Mouse (Mus musculus): ENCODE data around the gene Gm2115.

Gene Gm2115

DNA sequence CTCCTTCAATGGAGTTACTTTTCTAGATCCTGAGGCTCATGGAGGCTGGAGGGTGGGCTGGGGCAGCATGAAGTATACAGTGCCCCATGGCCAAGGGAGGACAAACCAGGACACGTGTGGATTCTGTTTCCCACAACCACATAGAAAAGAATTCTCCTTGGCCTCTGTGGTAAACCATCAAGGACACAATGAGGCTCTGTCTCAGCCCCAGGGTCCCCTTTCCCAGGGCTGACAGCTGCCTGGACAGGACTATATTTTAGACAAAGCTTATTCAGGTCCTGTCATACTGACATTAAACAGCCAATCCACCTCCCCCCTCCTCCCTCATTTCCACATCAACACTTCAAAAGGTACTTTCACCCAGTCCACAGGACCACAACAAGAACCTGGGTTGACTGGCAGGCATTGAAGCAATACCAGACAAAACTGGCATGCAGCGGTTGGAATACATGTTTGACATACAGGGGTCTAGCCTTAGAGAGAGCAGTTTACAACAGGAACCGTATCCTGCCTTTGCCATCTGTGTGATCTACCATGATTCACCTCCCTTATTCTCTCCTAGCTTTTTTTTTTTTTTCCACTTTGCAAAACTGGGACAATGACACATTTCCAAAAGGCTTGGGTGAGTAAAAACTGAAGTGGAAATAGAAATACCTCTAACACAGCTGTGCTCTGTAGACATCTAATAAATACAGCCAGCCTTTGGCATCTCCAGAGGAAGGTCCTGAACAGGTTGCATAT, 57.8 kb downstream of the Gm2115 start:
- DNase-seq (ENCODE audit: low read depth) = no peak

DNA sequence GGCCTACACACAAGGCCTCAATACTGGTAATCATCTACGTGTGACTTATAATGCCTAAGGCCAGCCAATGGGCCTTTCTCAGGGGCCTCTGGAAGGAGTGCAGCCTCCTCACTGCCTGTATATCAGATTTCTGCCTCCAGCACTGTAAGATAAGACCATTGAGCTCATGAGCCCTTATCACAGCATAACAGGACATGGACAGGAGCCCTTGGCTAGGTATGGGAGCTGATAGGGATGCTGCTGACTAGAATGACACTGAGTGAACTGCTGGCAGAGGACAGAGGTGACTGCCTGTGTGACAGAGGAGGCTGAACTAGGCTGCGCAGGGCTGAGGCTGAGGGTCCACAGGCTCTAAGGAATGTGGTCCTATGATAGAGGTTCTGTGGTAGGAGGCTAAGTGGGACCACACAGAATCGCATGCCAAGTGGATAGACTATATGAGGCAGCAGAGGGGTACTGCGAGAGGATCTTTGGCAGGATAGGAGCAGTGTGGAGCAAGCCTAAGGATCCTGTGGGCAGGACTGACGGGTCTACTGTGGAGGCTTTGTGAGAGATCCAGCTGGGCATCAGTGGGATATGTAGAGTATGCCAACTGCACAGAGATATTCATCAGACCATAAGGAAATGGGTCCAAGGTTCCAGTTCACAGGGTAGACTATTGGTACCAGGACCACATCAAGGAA, 58.5 kb downstream of the Gm2115 start:
- no peak for DNase-seq (ENCODE audit: low read depth)

DNA sequence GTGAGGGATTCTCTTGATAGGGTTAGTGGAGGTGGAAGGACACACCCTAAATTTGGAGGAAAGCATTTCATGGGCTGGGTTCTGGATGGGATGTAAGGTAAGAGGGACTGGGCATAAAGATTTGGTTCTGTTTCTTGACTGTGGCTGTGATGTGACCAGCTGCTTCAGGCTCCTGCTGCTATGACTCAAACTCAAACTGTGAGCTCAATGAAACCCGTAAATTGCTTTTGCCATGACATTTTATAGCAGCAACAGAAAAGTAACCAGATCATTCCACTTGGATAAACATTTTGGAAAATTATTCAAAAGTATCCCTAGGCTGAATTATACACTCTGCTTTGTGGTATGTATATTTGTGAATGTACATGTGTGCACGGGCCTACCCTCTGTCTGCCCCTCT, 61.9 kb downstream of the Gm2115 start:
- DNase-seq (ENCODE audit: low read depth) = no peak

- no peak for DNase-seq (ENCODE audit: low read depth)
Observed at GRCm38 (mm10) chr7:84591347-84591746, 62.6 kb downstream of the Gm2115 start.

DNA sequence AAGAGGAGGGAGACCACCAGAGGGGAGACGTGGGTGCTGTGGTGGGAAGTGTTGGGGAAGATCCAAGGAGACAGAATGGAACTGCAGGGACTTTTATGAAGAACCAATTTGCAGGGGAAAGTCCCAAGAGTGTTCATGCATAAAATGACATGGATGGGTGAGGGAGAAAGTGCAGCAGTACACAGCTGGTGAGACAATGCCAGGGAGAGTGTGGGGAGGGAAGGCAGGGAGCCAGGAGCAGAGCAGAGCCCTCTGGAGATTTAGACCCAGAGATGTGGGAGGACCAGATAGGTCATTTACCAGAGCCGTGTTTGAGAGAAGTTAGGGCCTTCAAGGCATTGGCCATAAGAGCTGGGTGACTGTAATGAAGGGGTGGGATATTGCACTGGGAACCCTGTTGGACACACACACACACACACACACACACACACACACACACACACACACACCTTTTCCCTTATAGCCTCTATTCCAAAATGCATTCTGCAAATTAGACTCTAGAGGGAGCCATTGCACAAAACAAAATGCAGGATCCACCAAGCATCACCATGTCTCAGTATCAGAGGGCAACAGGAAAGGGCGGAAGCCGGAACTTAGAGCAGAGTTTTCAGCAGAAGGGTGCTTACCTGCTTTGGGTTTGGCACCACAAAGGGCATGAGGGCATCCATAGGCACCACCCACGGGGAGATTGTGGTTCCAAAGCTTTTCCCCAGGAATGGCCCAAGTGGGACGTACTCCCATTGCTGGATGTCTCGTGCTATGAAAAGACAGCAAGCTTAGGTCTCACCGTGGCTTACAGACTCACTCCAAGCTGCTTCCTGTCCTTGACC, 65.5 kb downstream of the Gm2115 start:
- peak; percentile 80 for DNase-seq (ENCODE audit: low read depth)

DNA sequence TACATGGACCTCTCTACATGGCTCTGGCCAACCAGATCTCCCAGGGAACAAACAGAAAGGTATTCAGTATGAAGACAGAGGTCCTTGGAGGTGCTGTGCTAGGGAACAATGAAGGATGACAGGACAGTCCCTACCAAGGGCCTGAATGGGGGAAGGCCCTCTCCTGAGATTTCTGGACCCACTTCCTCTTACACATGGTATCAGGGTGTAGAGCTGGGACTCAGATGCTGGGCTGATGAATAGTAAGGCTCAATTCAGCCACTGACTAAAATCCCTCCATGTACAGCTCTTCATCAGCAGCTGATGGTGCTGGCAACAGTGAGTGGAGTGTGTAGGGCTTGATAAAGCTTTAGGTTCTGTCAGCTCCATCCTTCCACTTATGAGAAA, 66.2 kb downstream of the Gm2115 start:
- no peak for DNase-seq (ENCODE audit: low read depth)

- no peak for DNase-seq (ENCODE audit: low read depth)
Observed at GRCm38 (mm10) chr7:84596002-84596401, 67.2 kb downstream of the Gm2115 start.

DNA sequence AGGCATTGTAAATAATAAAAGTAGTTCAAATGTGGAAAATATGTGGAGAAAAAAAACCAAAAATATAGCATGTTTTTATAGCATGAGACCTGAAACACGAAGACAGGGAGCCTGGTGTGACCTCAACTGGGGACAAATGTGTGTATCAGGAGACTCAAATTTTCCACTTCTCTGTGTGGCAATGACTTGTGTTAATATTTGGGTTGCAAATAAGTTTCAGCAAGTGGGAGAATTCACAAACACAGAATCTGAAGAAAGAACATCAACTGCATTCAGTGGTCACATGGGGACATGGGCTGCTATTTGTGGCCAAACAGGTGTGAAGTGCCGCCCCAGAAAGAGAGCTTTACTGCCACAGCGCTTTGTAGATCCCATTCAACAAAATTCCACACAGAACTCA, 67.9 kb downstream of the Gm2115 start:
- DNase-seq (ENCODE audit: low read depth) = no peak

GRCm38 (mm10) chr7:84600631-84601030, 71.9 kb downstream of the Gm2115 start:
- DNase-seq (ENCODE audit: low read depth) = no peak

GRCm38 (mm10) chr7:84601331-84601730, 72.6 kb downstream of the Gm2115 start:
- no peak for DNase-seq (ENCODE audit: low read depth)

GRCm38 (mm10) chr7:84604501-84604900, 75.7 kb downstream of the Gm2115 start:
- DNase-seq (ENCODE audit: low read depth) = peak; percentile 72

DNA sequence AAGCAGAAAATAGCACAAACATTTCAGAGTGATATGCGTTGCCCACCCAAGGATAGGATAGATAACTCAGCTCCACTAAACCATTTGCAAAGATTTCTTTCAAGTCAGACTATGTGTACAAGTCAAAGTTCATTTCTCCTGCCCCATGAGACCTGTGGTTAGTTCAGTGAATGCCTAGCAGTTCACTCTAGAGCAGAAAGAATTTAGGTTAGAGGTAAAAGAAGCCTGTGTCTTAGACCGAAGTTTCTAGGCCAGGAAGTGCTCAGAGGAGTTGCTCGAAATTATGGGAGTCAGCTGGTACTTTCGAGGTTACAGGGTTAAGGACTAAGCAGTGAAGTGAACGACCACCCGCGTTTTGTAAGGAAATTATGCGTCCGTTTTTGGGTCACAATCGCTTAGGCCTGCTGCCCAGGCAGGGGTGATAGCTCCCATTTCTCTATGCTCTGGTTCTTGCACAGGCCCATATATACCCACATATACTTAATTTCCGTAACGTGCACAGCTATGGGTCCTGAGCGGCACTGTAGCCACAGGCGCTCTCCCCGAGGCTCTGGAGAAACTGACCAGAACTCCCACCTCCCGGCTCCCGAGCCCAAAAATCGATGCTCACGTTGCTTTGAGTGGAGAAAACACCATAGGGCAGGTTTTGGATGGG, 76.4 kb downstream of the Gm2115 start:
- peak; percentile 6 for DNase-seq (ENCODE audit: low read depth)

GRCm38 (mm10) chr7:84605704-84606292, 77.0 kb downstream of the Gm2115 start:
- DNase-seq (ENCODE audit: low read depth) = no peak

DNA sequence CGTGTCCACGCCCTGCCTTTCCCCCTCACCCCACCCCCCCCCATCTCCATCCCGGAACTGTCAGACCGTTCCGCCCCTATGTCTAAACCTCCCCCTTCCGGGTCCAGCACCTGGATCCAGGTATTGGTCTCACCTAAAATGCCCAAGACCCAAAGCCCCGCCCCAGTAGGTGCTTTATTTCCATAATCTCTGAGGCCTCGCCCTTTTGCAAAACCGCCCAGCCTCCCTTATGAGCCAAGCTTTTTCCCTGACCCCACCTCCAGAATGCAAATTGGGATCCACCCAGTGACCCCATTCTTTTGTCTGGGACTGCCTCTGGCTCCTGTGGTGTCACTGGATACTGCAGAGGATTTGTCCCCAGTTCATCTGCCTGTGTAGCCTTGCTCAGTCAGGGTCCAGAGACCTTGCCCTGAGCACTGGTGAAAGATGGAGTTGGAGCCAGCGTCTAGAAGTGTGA, 77.6 kb downstream of the Gm2115 start, which contains the start of gene Fah:
Gene Fah, minus strand, starts transcription at position 430 of the 457 bp plus-strand sequence.
- DNase-seq (ENCODE audit: low read depth) = no peak

GRCm38 (mm10) chr7:84611609-84612008, 82.9 kb downstream of the Gm2115 start:
- no peak for DNase-seq (ENCODE audit: low read depth)

DNA sequence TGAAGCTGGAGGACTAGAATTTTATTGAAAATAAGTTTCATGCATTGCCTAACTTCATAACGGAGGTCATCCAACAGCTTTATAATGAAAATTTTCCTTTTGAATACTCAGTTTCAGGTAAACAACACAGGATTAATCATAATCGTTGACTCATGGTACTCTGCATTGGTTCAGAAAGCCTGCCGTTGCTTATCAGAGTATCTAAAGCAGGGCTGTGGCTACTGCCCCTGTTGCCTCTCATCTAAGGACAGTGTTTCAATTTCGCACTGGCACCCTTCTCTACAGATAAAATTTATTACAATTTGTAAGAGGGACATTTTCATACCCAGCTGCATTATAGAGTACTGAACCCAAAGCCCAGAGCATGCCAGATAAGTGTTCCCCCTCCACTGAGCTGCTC, 83.7 kb downstream of the Gm2115 start:
- DNase-seq (ENCODE audit: low read depth) = peak; percentile 50

DNA sequence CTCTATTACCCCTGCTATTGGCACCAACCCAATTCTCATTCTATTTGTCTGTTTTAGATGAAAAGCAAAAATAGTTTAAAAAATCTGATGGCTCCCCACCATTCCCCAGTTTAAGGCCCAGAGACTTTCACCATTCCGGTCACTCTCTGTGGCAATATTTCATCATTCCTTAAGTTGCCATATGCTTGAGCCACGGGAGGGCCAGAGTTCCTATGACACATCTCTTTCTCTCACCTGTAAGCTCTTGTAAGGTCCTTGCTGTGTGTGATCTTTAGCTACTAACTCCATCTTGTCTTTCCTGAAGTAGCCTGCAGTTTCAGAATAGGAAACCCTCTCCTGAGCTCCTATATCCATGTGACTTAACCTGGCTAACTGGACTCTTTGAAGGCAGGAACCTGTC, 90.2 kb downstream of the Gm2115 start:
- no peak for DNase-seq (ENCODE audit: low read depth)

GRCm38 (mm10) chr7:84620956-84621355, 92.2 kb downstream of the Gm2115 start:
- no peak for DNase-seq (ENCODE audit: low read depth)

GRCm38 (mm10) chr7:84623718-84624117, 95.0 kb downstream of the Gm2115 start:
- DNase-seq (ENCODE audit: low read depth) = no peak

GRCm38 (mm10) chr7:84631878-84632277, 103.1 kb downstream of the Gm2115 start:
- DNase-seq (ENCODE audit: low read depth) = no peak
